Mouse (Mus musculus) kidney, postnatal 0 days (tissue): ENCODE results near the gene Ccdc136. TPM values are rescaled to one million over a fixed set of nuclear protein-coding genes. Genes with fewer than 3 reads are reported as not detected.

Source experiments
- ATAC-seq: fragments of 200-750 bp; cut with Nextera tagmentation; replicated peaks from 2 replicates; pipeline ENCODE4 v1.8.0; 2017; ENCODE audit warnings: low read depth, moderate number of reproducible peaks, moderate TSS enrichment, moderate library complexity; ENCODE audit not compliant: low FRiP score
- DNase-seq: peaks from one replicate; pipeline ENCODE4 v3.0.0-alpha.2; 2016; ENCODE audit warnings: low spot score
- H3K27ac ChIP-seq: fragments of 300-500 bp; sonication (generic); 2 replicates; pipeline ENCODE4 v1.5.1; 2014; ENCODE audit warnings: mild to moderate bottlenecking
- H3K27me3 ChIP-seq: fragments of 300-500 bp; sonication (generic); 2 replicates; pipeline ENCODE4 v1.6.1; 2014; ENCODE audit warnings: low read length, mixed read lengths; ENCODE audit not compliant: insufficient read depth
- H3K36me3 ChIP-seq: fragments of 300-500 bp; sonication (generic); 2 replicates; pipeline ENCODE4 v1.6.1; 2014; ENCODE audit warnings: low read length, mixed read lengths; ENCODE audit not compliant: insufficient read depth
- H3K4me1 ChIP-seq: fragments of 300-500 bp; sonication (generic); replicated peaks from 2 replicates; pipeline ENCODE4 v1.6.1; 2014; ENCODE audit warnings: antibody characterized with exemption, low read length, mixed read lengths; ENCODE audit not compliant: insufficient read depth
- H3K4me2 ChIP-seq: fragments of 300-500 bp; sonication (generic); 2 replicates; pipeline ENCODE4 v1.6.1; 2014; ENCODE audit warnings: mild to moderate bottlenecking, low read length, moderate library complexity, mixed read lengths
- H3K4me3 ChIP-seq: fragments of 300-500 bp; sonication (generic); replicated peaks from 2 replicates; pipeline ENCODE4 v1.5.1; 2014; ENCODE audit warnings: low read depth, low read length
- H3K9ac ChIP-seq: fragments of 300-500 bp; sonication (generic); 2 replicates; pipeline ENCODE4 v1.6.1; 2014; ENCODE audit warnings: low read depth, low read length
- H3K9me3 ChIP-seq: fragments of 300-500 bp; sonication (generic); replicated peaks from 2 replicates; pipeline ENCODE4 v1.6.1; 2016; ENCODE audit warnings: low read length, inconsistent platforms, mixed read lengths
- CTCF ChIP-seq: IDR thresholded peaks from 2 replicates; pipeline ENCODE4 v1.5.1; 2016; ENCODE audit warnings: antibody characterized with exemption, low read depth, mild to moderate bottlenecking, moderate library complexity
- WGBS: fragments of 180-500 bp; shearing (Covaris S2); extraction: QIAGEN DNeasy Blood & Tissue Kit; methylation state at CpG from one replicate; pipeline ENCODE4 v1.1.7; 2014; 5-methylcytosine and 5-hydroxymethylcytosine counted together
- polyA plus RNA-seq: library from polyadenylated mRNA; unstranded; fragments of >200 nt; fragmentation: Nextera tagmentation; extraction: Ambion mirVana; gene quantifications from 2 replicates; pipeline ENCODE4 v1.2.1, GENCODE M21; 2015

Gene Ccdc136
- polyA plus RNA-seq, 1 experiment from 2014 or later, result 13.8 TPM

GRCm38 (mm10) chr6:29397575-29397974 is 1.5 kb downstream of the Ccdc136 start:
- DNase-seq (peak; percentile 24), ATAC-seq (no peak)
- H3K27ac ChIP-seq, result no peak overlapping the region
- H3K4me3 ChIP-seq, result peak overlapping the region; percentile 69; the same call in 1 of the 2 replicates
- H3K4me2 ChIP-seq, result peak overlapping the region; percentile 92
- WGBS, result 14% methylated on average over 6 of the region's 6 CpGs
- 0 out of 2 replicates have a peak overlapping the region, but pooled peaks have one; percentile 56 for H3K9ac ChIP-seq
- no peaks in the 10 kb centered on the region for H3K36me3 ChIP-seq
- no peaks in the 10 kb centered on the region for H3K9me3 ChIP-seq
- no peaks in the 10 kb centered on the region for H3K4me1 ChIP-seq
- no peaks in the 10 kb centered on the region for H3K27me3 ChIP-seq
- no peak for TF ChIP-seq CTCF

- no peak overlapping the region for H3K9ac ChIP-seq
- no peak overlapping the region for H3K4me2 ChIP-seq
- DNase-seq, result no peak
- 88% methylated on average over 4 of the region's 4 CpGs for WGBS
- no peak overlapping the region for H3K27ac ChIP-seq
- H3K4me3 ChIP-seq, result no peak overlapping the region
- H3K4me1 ChIP-seq, result no peaks in the 10 kb centered on the region
- H3K9me3 ChIP-seq, result no peaks in the 10 kb centered on the region
- no peaks in the 10 kb centered on the region for H3K27me3 ChIP-seq
- ATAC-seq, result no peak
- TF ChIP-seq CTCF, result no peak
- no peaks in the 10 kb centered on the region for H3K36me3 ChIP-seq
Observed at GRCm38 (mm10) chr6:29399851-29400250, 3.7 kb downstream of the Ccdc136 start.

- Histone ChIP-seq H3K36me3 (no peaks in the 10 kb centered on the region), H3K27ac (no peak overlapping the region), H3K4me1 (no peaks in the 10 kb centered on the region), H3K27me3 (no peaks in the 10 kb centered on the region), H3K4me3 (no peak overlapping the region), H3K4me2 (peak overlapping the region; percentile 32; the same call in 1 of the 2 replicates), H3K9me3 (no peaks in the 10 kb centered on the region), H3K9ac (0 out of 2 replicates have a peak overlapping the region, but pooled peaks have one; percentile 8)
- peak; percentile 53 for TF ChIP-seq CTCF
- ATAC-seq, result peak; percentile 33; the same call in 1 of the 2 replicates
- 9% methylated on average over 33 of the region's 34 CpGs for WGBS
- peak; percentile 37 for DNase-seq
Observed at GRCm38 (mm10) chr6:29402693-29403342, 6.7 kb downstream of the Ccdc136 start.

GRCm38 (mm10) chr6:29406412-29406811 is 10.3 kb downstream of the Ccdc136 start:
- no peaks in the 10 kb centered on the region for H3K36me3 ChIP-seq
- H3K9ac ChIP-seq, result no peak overlapping the region
- no peaks in the 10 kb centered on the region for H3K9me3 ChIP-seq
- DNase-seq, result no peak
- no peak overlapping the region for H3K4me2 ChIP-seq
- H3K4me1 ChIP-seq, result no peaks in the 10 kb centered on the region
- no peaks in the 10 kb centered on the region for H3K27me3 ChIP-seq
- no peak overlapping the region for H3K27ac ChIP-seq
- 66% methylated on average over 6 of the region's 6 CpGs for WGBS
- no peak for ATAC-seq
- TF ChIP-seq CTCF, result no peak
- H3K4me3 ChIP-seq, result no peak overlapping the region

- no peak for TF ChIP-seq CTCF
- no peak for DNase-seq
- Histone ChIP-seq H3K27me3 (no peaks in the 10 kb centered on the region), H3K4me3 (no peak overlapping the region), H3K27ac (no peak overlapping the region), H3K9me3 (no peaks in the 10 kb centered on the region), H3K36me3 (no peaks in the 10 kb centered on the region), H3K4me2 (no peak overlapping the region), H3K4me1 (no peaks in the 10 kb centered on the region), H3K9ac (no peak overlapping the region)
- no peak for ATAC-seq
- WGBS, result 79% methylated on average over 9 of the region's 9 CpGs
Observed at GRCm38 (mm10) chr6:29415446-29415845, 19.3 kb downstream of the Ccdc136 start.

- 82% methylated on average over 2 of the region's 2 CpGs for WGBS
- Histone ChIP-seq H3K9me3 (no peaks in the 10 kb centered on the region), H3K4me2 (no peak overlapping the region), H3K4me3 (no peak overlapping the region), H3K36me3 (no peaks in the 10 kb centered on the region), H3K4me1 (no peaks in the 10 kb centered on the region), H3K9ac (no peak overlapping the region), H3K27me3 (no peaks in the 10 kb centered on the region), H3K27ac (no peak overlapping the region)
- no peak for DNase-seq
- TF ChIP-seq CTCF, result no peak
- no peak for ATAC-seq
Observed at GRCm38 (mm10) chr6:29420596-29420995, 24.5 kb downstream of the Ccdc136 start.
